Mouse (Mus musculus) CH12.LX (cell line): ENCODE data around the gene Ank3. TPM values are rescaled to one million over a fixed set of nuclear protein-coding genes. Genes with fewer than 3 reads are reported as not detected.

Source experiments
- DNase-seq: peaks from one replicate; pipeline ENCODE4 v3.0.0-alpha.2; 2013; ENCODE audit errors: extremely low read depth
- H3K27ac ChIP-seq: 2 replicates; pipeline ENCODE4 v1.5.1; 2012; ENCODE audit warnings: low read depth, mild to moderate bottlenecking, control low read depth, moderate library complexity; ENCODE audit not compliant: insufficient read depth
- H3K27me3 ChIP-seq: replicated peaks from 2 replicates; pipeline ENCODE3; 2012; ENCODE audit warnings: inconsistent platforms
- H3K36me3 ChIP-seq, 2 experiments: replicated peaks in 1 of 2; 2 replicates each; pipeline versions ENCODE3 to v1.6.1; 2012; ENCODE audit warnings: inconsistent platforms in 1 of 2, low read length in 1 of 2, mild to moderate bottlenecking in 1 of 2, mixed read lengths in 1 of 2, moderate library complexity in 1 of 2; ENCODE audit not compliant: control insufficient read depth in 1 of 2, insufficient read depth in 1 of 2
- H3K4me1 ChIP-seq, 2 experiments: 2 replicates each; pipeline ENCODE4 v1.6.1; 2012; ENCODE audit warnings: inconsistent platforms in 1 of 2, moderate library complexity in 1 of 2; ENCODE audit not compliant: insufficient read depth in 2 of 2, control insufficient read depth in 1 of 2
- H3K4me2 ChIP-seq: 2 replicates; pipeline ENCODE4 v1.6.1; 2012; ENCODE audit warnings: low read depth, mild to moderate bottlenecking, control low read depth; ENCODE audit not compliant: poor library complexity, insufficient read depth, severe bottlenecking
- H3K4me3 ChIP-seq, 3 experiments: fragments of 150-350 bp in 1 of 3; sonication (generic) in 1 of 3; replicated peaks in 1 of 3; 2 replicates each; pipeline versions ENCODE3 to v1.5.1; 2011 to 2012; ENCODE audit warnings: low read depth in 2 of 3, low read length in 2 of 3, mild to moderate bottlenecking in 2 of 3, moderate library complexity in 2 of 3, control low read depth in 1 of 3, improper control_type of control experiment in 1 of 3, inconsistent platforms in 1 of 3, mixed read lengths in 1 of 3; ENCODE audit not compliant: poor library complexity in 1 of 3
- H3K79me2 ChIP-seq: replicated peaks from 2 replicates; pipeline ENCODE4 v1.6.1; 2012; ENCODE audit warnings: mild to moderate bottlenecking, moderate library complexity; ENCODE audit not compliant: control insufficient read depth, poor library complexity, insufficient read depth, severe bottlenecking; ENCODE audit errors: extremely low read depth
- H3K9ac ChIP-seq: 2 replicates; pipeline ENCODE4 v1.6.1; 2012; ENCODE audit warnings: low read depth, mild to moderate bottlenecking, control low read depth, moderate library complexity; ENCODE audit not compliant: insufficient read depth
- H3K9me3 ChIP-seq: replicated peaks from 2 replicates; pipeline ENCODE3; 2012; ENCODE audit warnings: low read length, inconsistent platforms, mixed read lengths
- CHD1 ChIP-seq: IDR thresholded peaks from 2 replicates; pipeline ENCODE4 v1.6.1; 2012; ENCODE audit warnings: low read depth, low read length, improper control_type of control experiment, inconsistent platforms
- CTCF ChIP-seq, 2 experiments: IDR thresholded peaks in 1 of 2; conservative IDR thresholded peaks in 1 of 2; 2 replicates each; pipeline ENCODE4 v1.5.1; 2011 to 2012; ENCODE audit warnings: low read depth in 2 of 2, low read length in 2 of 2, improper control_type of control experiment in 1 of 2, inconsistent platforms in 1 of 2, mild to moderate bottlenecking in 1 of 2, moderate library complexity in 1 of 2
- E2F4 ChIP-seq: IDR thresholded peaks from 2 replicates; pipeline ENCODE4 v1.6.1; 2011; ENCODE audit warnings: low read depth, low read length, improper control_type of control experiment; ENCODE audit not compliant: insufficient replicate concordance
- ELF1 ChIP-seq: IDR thresholded peaks from 2 replicates; pipeline ENCODE4 v1.6.1; 2014; ENCODE audit warnings: low read depth, mild to moderate bottlenecking, inconsistent platforms, low read length, improper control_type of control experiment
- EP300 ChIP-seq: IDR thresholded peaks from 2 replicates; pipeline ENCODE4 v1.6.1; 2011; ENCODE audit warnings: low read length, improper control_type of control experiment
- ETS1 ChIP-seq: conservative IDR thresholded peaks from 2 replicates; pipeline ENCODE4 v1.6.1; 2012; ENCODE audit warnings: low read depth, mild to moderate bottlenecking, inconsistent platforms, low read length, improper control_type of control experiment, moderate library complexity
- JUN ChIP-seq: IDR thresholded peaks from 2 replicates; pipeline ENCODE4 v1.6.1; 2011; ENCODE audit warnings: low read depth, mild to moderate bottlenecking, low read length, improper control_type of control experiment, moderate library complexity; ENCODE audit not compliant: insufficient read depth
- JUND ChIP-seq: conservative IDR thresholded peaks from 2 replicates; pipeline ENCODE4 v1.6.1; 2011; ENCODE audit warnings: low read depth, low read length, improper control_type of control experiment
- KAT2A ChIP-seq: IDR thresholded peaks from 2 replicates; pipeline ENCODE4 v1.6.1; 2012; ENCODE audit warnings: low read length, improper control_type of control experiment, inconsistent platforms; ENCODE audit not compliant: insufficient replicate concordance
- MAZ ChIP-seq: IDR thresholded peaks from 2 replicates; pipeline ENCODE4 v1.6.1; 2012; ENCODE audit warnings: low read depth, mild to moderate bottlenecking, inconsistent platforms, low read length, improper control_type of control experiment, moderate library complexity
- MXI1 ChIP-seq: IDR thresholded peaks from 2 replicates; pipeline ENCODE4 v1.6.1; 2011; ENCODE audit warnings: mild to moderate bottlenecking, low read depth, low read length, improper control_type of control experiment
- MYC ChIP-seq: IDR thresholded peaks from 2 replicates; pipeline ENCODE4 v1.6.1; 2011; ENCODE audit warnings: low read depth, mild to moderate bottlenecking, improper control_type of control experiment, low read length
- POLR2A ChIP-seq: IDR thresholded peaks from 2 replicates; pipeline ENCODE4 v1.6.1; 2011; ENCODE audit warnings: low read depth, mild to moderate bottlenecking, improper control_type of control experiment, low read length
- POLR2AphosphoS2 ChIP-seq: IDR thresholded peaks from 2 replicates; pipeline ENCODE4 v1.6.1; 2011; ENCODE audit warnings: low read depth, low read length, improper control_type of control experiment
- RAD21 ChIP-seq: IDR thresholded peaks from 2 replicates; pipeline ENCODE4 v1.6.1; 2011; ENCODE audit warnings: low read depth, mild to moderate bottlenecking, low read length, improper control_type of control experiment, moderate library complexity
- RCOR1 ChIP-seq: conservative IDR thresholded peaks from 2 replicates; pipeline ENCODE4 v1.6.1; 2012; ENCODE audit warnings: low read depth, mild to moderate bottlenecking, inconsistent platforms, low read length, improper control_type of control experiment
- SIN3A ChIP-seq: IDR thresholded peaks from 2 replicates; pipeline ENCODE4 v1.6.1; 2012; ENCODE audit warnings: low read length, improper control_type of control experiment, inconsistent platforms
- SMC3 ChIP-seq: IDR thresholded peaks from 2 replicates; pipeline ENCODE4 v1.6.1; 2011; ENCODE audit warnings: low read depth, low read length, improper control_type of control experiment
- TBP ChIP-seq: conservative IDR thresholded peaks from 2 replicates; pipeline ENCODE4 v1.6.1; 2011; ENCODE audit warnings: low read depth, low read length, improper control_type of control experiment
- TCF12 ChIP-seq: IDR thresholded peaks from 2 replicates; pipeline ENCODE4 v1.6.1; 2014; ENCODE audit warnings: low read depth, mild to moderate bottlenecking, inconsistent platforms, low read length, improper control_type of control experiment
- UBTF ChIP-seq: IDR thresholded peaks from 2 replicates; pipeline ENCODE4 v1.6.1; 2012; ENCODE audit warnings: low read depth, mild to moderate bottlenecking, inconsistent platforms, low read length, improper control_type of control experiment, moderate library complexity
- ZNF384 ChIP-seq: IDR thresholded peaks from 2 replicates; pipeline ENCODE4 v1.6.1; 2012; ENCODE audit warnings: low read depth, low read length, improper control_type of control experiment, inconsistent platforms
- dilution Hi-C: fragments of 300-500 bp; cut with MboI; formaldehyde crosslinking; loops from 2 replicates; pipeline ENCODE4 v1.14.3; 2020; ENCODE audit warnings: low sequenced_read_pairs; ENCODE audit not compliant: extremely low pct_unique_long_range_greater_than_20kb, extremely low pct_ligation_motif_present
- in situ Hi-C: fragments of 300-500 bp; cut with MboI; formaldehyde crosslinking; loops from 3 replicates; pipeline ENCODE4 v1.14.3; 2019; ENCODE audit warnings: low sequenced_read_pairs, low pct_ligation_motif_present, low pct_unique_long_range_greater_than_20kb, mixed read lengths
- polyA plus RNA-seq: library from polyadenylated mRNA; unstranded; fragments of >175 nt; gene quantifications from 2 replicates; pipeline ENCODE4 v1.2.1, GENCODE M21; 2012; ENCODE audit warnings: low read depth; ENCODE audit not compliant: insufficient read length
- total RNA-seq, 2 experiments: library from RNA; depleted of rRNA; stranded (reverse); fragments of 300-350 nt in 1 of 2; fragments of >200 nt in 1 of 2; gene quantifications; 2 replicates each; pipeline ENCODE4 v1.2.3; 2012 to 2014

The Ank3 gene
- total and polyA plus RNA-seq, 3 experiments, result 4.7 to 8.3 (median 6.2) TPM

- H3K4me1 ChIP-seq, result peaks cover 3 to 34% of the 10 kb centered on the region in 2 experiments; a peak in 3 of 4 replicates
- no peaks in the 10 kb centered on the region for H3K79me2 ChIP-seq
- in situ Hi-C loops, result no loop called here
- peaks cover 3 to 20% of the 10 kb centered on the region in 2 experiments for H3K36me3 ChIP-seq
- dilution Hi-C loops, result no loop called here
- H3K9me3 ChIP-seq, result no peaks in the 10 kb centered on the region
- H3K9ac ChIP-seq, result no peak overlapping the region
- H3K27me3 ChIP-seq, result no peaks in the 10 kb centered on the region
- no peak overlapping the region for H3K4me3 ChIP-seq
- H3K27ac ChIP-seq, result no peak overlapping the region
- DNase-seq, result no peak
- TF ChIP-seq CTCF (conservative IDR thresholded peaks at IDR 0.05 in 1 of 2, IDR thresholded peaks at IDR 0.05 in 1 of 2; ENCODE audit: low read depth in 2 of 2, low read length in 2 of 2) (no peak), RCOR1 (no peak), KAT2A (no peak), E2F4 (no peak), SIN3A (no peak), TBP (no peak), MXI1 (no peak), CHD1 (no peak), ETS1 (no peak), JUND (no peak)
- TF ChIP-seq, all 38 proteins: peak for 0
- H3K4me2 ChIP-seq, result no peak overlapping the region
Observed at GRCm38 (mm10) chr10:69560237-69560636, 161.7 kb downstream of the Ank3 start.

- in situ Hi-C loops (no loop called here), dilution Hi-C loops (no loop called here)
- H3K4me2 ChIP-seq, result no peak overlapping the region
- peaks cover 0 to 17% of the 10 kb centered on the region in 2 experiments for H3K36me3 ChIP-seq
- DNase-seq, result no peak
- peaks cover 2 to 42% of the 10 kb centered on the region in 2 experiments; a peak in 3 of 4 replicates for H3K4me1 ChIP-seq
- no peaks in the 10 kb centered on the region for H3K9me3 ChIP-seq
- no peak overlapping the region for H3K4me3 ChIP-seq
- no peaks in the 10 kb centered on the region for H3K79me2 ChIP-seq
- no peak overlapping the region for H3K9ac ChIP-seq
- TF ChIP-seq CTCF (conservative IDR thresholded peaks at IDR 0.05 in 1 of 2, IDR thresholded peaks at IDR 0.05 in 1 of 2; ENCODE audit: low read depth in 2 of 2, low read length in 2 of 2) (no peak), E2F4 (no peak), POLR2AphosphoS2 (no peak), EP300 (no peak), UBTF (no peak), SIN3A (no peak), MYC (no peak), ZNF384 (no peak), MAZ (no peak), RAD21 (no peak), ELF1 (no peak), POLR2A (no peak), SMC3 (no peak), JUN (no peak), ETS1 (no peak), TCF12 (no peak), RCOR1 (no peak)
- no peaks in the 10 kb centered on the region for H3K27me3 ChIP-seq
- H3K27ac ChIP-seq, result no peak overlapping the region
Observed at GRCm38 (mm10) chr10:69562931-69563330, 164.4 kb downstream of the Ank3 start.
